Mouse (Mus musculus) lung, adult 18-20 months (tissue): ENCODE measurements around the gene Thy1.

Source experiments
- DNase-seq, 2 experiments: peaks; one replicate each; pipeline ENCODE4 v3.0.0; 2022; ENCODE audit warnings: mixed read lengths in 2 of 2

The Thy1 gene

DNA sequence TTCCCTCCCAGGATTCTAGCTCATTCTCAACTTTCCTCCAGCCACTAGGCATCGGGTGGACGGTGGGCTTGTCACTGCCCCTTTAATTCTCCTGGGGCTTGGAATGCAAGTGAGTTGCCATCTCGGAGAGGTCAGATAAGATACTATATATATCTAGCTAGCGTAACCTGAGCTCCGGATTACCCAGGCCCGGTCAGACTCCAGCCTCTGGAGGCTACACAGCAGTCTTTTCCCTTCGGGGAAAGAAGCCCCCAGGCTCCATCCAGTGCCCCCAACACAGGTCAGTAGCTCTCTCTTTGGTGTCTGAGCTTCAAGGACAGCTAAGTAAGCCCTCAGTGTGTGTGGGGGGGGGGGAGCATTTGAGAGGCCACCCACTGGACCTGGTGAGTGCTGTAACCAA is 26.1 kb downstream of the Thy1 start:
- DNase-seq, result no peak

DNA sequence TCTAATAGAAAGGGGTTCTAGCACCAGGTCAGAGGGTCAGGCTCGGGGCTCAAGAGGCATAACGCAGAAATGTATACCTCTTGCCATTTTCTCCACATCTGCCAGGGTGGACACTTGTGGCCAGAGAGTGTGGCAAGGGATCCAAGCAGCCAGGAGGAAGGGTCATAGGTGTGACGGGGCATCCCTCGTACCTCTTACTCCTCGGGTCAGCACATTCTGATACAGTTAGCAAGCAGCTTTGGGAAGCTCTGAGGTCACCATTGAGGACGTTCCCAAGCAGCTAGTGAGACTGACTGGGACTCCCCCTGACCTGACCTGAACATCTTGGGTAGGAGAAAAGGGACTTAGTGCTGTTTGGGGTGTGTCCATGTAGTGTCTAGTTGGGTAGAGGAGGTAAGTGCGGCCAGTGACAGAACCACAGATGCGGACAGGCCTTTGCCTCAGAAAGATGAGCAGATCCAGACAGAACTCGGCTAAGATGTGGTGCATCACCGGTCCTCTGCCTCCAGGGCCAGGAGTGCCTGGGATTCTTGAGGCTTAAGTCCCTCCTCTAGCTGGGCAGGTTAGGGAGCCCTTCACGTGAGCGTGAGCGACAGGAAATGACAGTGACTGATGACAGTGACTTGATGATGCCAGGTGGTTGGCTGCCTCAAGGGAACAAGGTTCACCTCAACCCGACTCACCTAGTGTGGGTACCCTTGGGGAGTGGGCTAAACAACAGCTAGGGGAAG is 27.1 kb downstream of the Thy1 start:
- DNase-seq, result no peak

DNA sequence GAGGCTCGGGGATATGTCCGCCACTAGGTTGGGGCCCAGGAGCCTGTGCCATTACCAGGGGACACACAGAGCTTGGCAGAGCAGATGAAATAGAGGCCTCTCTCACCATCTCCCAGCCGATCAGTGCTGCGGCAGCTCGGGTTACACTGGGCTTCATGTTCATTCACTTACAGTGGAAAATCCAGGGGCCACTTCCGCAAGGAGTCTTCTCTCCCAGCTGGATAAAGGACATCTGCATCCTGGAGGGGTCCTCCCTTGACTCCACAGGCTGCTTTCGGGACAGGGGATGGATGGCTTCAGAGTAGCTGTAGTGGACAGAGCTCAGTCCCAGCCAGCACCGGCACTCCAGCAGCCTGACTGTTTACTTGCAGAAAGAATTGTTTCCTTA is 27.7 kb downstream of the Thy1 start:
- DNase-seq, result no peak

DNA sequence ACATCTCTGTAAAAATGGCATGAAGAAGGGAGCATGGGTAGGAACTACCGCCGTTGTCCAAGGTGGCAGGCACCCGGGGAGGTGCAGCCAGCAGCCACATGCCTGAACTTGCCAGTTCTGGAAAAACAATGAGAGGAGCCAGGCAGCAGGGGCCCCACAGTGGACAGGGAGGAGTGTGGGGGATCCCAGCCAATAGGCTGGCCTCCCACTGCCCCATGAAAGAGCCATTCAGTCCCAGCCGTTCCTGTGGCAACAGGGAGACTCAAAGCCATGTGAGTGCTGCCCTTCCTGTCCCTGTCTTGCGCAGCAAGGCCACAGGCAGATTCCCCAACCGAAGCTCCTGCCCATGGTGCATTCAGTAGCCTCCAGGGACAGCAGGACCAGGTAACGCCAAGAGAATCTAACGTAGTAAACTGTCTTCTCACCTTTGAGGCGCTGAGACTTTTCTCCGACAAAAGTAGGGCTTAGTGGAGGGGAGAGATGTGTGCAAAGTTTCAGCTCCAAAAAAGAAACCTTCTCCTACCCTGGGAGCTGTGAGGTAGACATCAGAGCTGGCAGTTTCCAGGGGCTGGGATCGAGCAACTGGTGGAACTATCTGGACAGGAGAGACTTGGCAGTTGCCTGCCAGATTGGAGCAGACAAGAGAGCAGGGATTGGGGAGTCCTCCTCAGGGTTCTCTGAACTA is 28.9 kb downstream of the Thy1 start:
- DNase-seq, result no peak

DNA sequence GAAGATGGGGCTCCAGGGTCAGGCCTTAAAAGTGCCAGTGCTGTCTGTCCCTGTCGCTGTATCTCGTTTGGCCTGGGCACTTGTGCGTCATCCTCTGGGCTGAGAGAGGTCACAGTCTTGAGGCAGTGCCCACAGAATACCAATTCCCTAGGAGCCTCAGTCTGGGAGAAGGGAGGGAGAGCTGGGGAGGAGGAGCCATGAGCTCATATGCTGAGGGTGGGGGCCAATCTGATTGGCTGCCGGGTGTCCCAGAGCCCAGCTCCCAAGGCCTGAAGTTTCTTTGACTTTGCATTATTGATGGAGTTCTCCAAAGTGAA is 29.4 kb downstream of the Thy1 start:
- DNase-seq, result no peak

DNA sequence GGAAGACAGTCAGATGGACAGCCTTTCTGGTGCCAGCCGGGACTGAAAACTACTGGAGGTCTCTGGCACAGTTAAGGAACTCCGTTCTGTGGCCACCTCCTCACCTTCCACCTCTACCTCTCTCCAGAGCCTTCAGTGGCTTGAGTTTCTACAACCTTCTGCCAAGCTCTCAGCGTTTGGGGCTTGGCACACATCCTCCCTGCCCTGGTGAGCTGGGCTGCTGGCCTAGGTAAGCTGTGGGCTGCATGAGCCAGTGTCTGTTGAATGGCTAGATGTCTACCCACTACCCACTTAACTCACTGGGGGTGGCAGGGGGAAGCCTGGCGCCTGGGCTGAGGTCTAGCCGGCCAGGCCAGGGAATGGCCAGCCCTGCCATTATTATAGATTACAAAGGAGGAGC is 29.9 kb downstream of the Thy1 start:
- DNase-seq, result no peak

DNA sequence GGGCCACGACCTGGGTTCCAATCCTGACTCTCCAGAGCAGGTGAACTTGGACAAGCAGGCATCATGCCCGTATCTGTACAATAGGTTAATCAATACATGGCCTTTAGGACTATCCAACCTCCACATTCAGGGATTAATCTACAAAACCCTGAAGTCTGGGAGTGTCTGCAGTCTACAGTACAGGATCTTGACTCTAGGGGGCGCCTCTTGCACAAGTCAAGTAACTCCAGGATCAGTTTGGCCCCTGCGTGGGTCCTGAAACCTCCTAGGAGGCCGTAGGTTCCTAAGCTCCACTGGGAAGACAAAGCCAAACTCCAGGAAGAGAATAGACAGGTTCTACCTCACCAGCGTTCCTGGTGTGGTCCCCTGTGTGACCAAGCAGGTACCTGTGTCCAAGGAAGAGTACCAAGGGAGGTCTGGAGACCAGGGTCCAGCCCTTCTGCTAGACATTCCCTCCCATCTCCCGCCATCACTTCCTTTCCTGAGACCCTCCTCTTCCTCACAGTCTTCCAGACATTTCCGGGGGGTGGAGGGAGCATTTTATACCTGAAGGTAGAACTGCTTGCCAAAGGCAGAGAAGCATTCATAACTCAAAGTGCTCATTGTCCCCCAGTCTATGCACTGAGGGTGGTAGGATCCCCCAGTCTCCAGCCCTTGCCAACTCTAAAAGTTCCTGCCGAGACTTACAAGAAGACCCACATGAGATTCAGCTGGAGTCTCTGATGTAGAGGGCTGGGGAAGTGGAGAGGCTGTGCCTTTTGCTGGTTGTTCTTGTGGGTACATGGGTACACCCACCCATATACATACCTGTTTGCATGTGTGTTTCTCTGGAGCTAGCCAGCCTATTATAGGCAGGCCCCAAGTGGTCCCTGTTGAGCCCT is 31.5 kb downstream of the Thy1 start:
- DNase-seq, result no peak

DNA sequence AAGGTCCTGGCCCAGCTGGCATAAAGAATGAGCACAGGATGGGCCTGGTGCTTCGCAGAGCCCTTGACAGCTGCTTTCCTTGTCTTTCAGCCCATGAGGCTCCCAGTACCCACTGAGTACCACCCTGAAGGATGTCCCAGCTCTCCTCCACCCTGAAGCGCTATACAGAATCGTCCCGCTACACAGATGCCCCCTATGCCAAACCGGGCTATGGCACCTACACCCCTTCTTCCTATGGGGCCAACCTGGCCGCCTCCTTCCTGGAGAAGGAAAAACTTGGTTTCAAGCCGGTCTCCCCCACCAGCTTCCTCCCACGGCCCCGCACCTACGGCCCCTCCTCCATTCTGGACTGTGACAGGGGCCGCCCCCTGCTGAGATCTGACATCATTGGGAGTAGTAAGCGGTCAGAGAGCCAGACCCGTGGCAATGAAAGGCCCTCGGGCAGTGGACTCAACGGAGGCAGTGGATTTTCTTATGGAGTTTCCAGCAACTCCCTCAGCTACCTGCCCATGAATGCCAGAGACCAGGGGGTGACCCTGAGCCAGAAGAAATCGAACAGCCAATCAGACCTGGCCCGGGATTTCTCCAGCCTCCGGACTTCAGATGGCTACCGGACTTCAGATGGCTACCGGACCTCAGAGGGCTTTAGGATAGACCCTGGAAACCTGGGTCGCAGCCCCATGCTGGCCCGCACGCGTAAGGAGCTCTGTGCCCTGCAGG is 32.3 kb downstream of the Thy1 start:
- DNase-seq, result no peak

DNA sequence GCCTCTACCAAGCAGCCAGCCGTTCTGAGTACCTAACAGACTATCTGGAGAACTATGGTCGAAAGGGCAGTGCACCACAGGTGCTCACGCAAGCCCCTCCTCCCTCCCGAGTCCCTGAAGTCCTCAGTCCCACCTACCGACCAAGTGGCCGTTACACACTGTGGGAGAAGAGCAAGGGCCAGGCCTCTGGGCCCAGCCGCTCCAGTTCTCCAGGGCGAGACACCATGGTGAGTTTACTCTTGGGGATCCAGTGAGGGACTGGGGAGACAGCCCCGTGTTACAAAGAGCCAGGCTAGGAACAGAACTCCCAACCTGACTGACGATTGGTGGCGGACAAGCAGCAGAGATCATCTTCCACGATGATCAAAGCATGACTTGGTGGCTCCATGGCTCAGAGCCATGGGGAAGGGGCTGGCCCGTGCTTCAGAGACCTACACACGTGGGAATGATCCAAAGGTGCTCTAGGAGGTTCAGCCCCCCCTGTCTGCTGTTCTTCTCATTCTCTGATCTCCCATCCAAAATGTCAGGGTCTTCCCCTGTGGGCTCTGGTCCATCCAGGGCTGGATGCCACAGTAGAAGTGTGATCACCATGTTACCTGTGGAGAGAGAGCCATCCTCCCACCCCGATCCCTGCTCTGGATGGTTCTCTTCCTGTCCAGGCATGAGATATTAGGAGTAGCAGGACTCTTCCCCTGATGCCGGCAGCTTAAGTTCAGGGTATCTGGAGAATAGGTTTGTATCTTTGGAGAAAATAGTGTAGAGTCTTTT is 33.0 kb downstream of the Thy1 start:
- DNase-seq, result no peak

DNA sequence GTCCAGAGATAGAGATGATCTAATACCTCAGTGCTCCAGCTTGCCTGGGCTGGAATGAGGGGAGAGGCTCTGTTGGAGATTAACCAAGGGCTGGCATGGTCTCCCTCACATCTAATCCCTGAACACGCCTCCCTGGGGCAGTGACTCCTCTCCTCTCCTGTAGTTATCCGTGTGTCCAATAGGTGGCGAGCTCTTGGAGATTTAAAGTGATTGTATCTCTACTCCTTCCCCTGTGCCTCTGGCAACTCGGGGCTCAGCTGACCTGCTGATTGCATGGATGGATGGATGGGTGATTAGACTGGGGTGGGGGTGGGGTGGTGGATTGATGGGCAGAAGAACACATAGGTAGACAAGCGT is 33.6 kb downstream of the Thy1 start:
- peak; percentile 48 to 77 for DNase-seq

DNA sequence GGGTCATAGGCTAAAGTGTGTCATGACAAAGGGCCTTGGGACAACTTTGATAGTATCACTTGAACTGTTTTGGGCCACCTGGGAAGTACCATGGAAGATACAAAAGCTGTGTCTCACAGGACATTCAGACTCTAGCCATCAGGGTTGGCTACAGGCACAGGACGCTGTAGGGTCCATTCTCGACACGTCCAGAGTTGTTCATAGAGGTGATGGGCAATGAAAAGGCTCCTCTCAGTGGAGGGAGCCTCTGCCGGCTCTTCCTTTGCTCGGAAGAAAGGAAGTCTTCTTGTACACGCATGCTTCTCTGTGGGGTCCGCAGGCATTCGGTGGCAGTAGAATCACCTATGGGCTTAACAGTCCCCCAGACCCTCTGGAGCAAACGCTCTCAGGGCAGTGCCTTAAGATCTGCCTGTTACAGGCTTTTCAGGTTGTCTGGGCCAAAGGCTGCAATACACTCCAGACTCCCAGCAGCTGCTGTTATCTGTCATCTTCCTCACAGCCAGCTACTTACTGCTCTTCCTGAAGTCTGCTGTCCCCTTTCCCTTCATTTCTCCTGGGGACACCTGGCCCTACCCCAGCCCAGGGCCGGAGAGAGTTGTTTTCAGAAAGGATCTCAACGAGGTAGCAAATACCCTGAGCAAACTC is 34.2 kb downstream of the Thy1 start:
- no peak for DNase-seq

DNA sequence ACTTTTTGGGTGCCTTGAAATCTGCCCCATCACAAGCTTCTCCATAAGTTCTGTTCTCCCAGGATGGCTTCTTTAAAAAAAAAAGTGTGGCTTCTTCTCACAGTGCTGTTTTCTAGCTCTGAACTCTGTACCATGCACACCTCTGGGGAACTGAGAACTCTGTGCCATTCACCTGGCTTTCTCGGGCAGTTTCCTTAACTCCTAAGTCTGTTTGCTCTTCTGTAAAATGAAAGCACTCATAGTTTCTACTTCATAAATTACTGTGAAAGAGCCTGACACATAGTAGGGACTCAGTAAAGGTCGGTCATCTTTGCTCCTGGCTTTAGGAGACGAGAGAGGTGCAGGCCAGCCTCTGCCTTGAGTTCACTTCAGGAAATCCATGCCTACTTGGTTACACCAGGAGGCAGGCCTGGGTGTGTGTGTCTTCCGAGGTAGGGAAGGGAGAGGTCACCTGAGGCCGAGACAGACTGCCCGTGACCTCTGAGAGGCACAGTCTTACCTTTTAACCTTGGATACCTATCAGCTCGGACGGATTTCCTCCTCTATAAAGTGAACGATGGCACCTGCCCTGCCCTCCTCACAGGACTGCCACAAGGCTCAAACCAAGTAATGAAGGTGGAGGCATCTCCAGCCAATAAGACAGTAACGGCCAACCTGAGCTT is 35.1 kb downstream of the Thy1 start:
- no peak for DNase-seq

DNA sequence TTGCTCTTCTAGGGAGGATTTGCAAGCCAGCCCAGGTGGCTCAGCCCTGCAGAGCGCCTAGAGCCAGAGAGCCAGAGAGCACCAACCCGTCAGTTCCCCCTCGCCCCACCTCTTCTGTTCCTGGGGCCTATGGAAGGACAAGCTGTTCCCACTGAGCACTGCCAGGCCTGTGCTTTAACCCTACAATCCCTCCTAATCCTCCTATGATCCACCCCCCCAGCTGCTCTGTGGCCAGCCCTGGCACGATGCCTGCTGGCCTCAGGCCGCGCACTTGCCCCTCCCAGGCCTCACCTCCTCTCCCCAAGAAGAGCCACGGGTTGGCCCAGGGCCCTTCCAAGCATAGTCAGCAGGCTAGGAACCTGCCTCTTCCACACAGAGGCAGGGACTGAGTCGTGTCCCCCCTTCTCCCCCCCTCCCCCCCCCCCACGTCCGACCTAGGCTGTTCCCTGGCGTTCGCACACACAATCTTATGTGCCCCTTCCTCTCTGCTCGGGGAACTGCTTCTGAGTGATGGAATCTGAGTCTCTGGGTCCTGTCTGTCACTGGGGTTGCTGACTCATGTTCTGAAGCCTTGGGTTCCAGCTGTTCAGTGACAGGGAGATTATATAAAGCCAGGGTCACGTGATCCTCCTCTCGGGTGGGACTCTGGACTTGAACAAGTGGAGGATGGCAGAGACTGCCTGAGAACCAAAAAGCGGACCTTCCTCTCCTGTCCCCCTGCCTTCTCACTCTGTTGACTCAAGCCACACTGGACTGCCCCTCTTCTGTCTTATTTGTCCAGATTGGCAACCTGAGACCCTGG is 36.0 kb downstream of the Thy1 start:
- peak; percentile 89 to 93 for DNase-seq

DNA sequence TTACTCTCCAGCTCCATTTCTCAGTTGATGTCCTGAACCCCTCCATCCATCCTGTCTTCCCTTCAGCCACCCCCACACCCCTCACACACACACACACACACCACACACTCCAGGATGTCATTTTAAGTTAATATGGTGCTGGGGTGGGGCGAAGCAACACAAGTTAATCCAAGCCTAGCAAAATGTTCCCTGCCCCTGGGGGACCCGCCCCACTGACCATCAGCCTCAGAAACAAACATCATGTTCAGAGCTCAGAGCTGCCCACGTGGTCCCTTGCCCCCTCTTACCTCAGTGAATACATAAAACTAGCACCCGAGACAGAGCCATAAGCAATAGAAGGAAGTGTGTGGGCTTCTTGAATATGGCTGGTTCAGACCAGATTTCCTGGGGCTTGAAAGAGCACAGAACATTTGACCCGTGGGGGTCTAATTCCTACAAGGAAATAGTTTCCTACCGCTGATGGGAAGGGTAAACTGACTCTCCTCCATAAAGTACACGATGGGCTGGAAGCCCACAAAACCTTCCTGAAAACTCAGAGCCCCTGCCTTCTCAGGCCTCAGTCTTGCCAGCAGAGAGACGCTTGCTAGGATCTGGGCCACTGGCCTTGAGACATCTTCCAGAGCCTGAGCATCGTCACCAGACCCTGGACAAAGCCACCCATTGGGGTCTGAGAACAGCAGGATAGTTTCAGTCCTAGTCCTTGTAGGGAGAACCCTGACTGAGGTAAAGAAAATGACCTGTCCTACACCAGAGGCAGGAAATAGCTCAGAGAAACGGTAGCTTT is 37.0 kb downstream of the Thy1 start:
- DNase-seq, result no peak

DNA sequence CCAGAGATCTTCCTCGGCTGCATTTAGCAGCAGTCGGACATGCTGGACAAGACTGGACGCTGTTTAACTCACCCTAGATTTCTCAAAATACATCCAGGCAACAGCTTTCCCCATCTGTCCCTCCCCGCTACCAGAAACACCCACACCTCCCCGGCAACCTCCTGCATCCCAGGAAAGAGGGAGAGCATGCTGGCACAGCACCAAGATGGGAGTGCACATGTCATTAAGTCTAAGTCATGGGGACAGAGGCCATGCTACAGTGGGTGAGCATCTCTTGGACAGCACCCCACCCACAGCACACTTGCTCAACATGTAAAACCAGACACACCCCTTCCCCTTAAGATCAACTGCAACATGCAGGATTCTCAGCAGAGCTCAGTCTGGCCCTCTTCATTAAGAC is 37.8 kb downstream of the Thy1 start:
- no peak for DNase-seq

DNA sequence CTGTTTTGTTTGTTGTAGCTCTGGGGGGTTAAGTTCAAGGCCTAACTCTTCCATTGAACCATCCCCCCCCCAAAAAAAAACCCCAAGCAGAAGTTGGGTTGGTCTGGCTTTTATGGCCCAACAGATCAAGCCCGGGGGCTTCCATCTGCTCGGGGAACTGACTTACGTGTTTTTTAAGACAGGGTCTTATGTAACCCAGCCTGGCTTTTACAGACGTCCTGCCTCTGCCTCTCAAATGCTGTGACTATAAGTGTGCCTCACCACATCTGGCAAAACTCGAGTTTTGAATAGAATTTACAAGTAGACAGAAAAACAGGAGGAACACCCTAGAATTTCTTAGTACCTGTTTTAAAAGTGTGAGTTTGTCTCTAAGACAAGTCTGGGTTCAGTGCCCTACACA is 38.4 kb downstream of the Thy1 start:
- no peak for DNase-seq

DNA sequence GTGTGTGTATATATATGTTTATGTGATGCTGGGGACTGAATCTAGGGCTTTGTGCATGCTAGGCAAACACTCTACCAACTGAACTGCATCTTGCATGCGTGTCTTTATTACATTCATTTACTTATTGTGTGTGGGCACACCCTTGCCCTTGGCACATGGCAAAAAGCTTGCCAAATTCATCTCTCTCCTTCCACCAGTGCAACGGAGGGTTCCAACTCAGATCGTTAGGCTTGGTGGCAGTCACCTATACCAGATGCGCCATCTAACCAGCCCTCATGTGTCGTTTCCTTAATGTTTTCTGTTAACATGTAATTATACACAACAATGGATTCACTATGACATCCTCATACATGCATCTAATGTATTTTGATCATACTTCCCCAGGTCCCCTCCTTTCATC is 39.1 kb downstream of the Thy1 start:
- no peak for DNase-seq

DNA sequence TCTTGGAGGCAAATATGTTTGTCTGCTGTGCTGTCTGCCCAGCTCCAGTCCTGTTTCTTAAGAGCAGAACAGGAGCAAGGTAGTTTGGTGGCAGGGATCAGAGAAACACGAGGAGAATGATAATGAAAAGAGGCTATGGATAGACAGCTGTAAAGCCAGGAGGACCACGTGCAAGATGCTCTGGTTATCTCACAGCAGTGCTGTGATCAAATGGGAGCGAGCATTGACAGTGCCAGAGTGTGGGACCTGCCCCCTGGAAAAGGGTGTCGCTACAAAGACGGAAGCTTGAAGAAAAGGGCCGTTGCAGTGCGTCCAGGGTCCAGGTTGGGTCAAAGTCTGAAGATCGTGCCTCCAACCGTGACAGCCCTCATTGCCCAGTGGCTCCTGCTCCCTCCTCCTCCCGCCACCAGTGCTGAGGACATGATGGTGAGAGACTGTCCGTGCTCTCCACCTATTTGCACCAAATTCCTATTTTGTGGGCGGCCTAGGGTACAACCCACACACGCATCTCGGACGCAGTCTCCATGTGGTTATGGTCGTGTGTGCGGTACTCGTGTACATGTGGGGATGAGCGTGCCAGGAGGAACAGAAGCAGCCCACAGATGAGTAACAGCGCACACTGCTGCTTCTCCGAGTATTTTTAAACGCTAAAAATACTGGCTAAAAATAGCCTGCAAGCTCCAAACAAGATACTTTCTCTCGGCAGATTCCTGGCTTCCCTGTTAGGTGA is 40.4 kb downstream of the Thy1 start:
- DNase-seq, result no peak

DNA sequence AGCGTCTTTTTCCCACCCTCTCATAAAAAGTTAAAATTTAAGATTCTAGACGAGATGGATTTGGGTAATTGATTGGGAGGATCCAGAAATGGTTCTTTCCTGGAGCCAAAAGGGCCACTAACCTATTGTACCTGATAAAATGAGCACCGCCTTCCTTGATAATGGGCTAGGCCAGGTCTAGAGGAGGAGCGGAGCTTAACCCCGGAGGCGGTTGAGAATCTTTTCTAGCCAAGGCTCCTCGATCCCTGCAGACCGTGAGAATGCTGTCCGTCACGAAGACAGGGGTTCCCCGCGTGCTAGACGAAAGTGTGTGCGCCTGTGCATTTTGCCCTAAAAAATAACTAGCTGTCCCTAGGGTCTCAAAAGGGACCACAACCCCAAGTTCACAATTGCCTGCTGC is 41.1 kb downstream of the Thy1 start:
- no peak for DNase-seq
